Comparison of ENCODE assay signal across 21 mouse cellular contexts in the genomic region with DNA sequence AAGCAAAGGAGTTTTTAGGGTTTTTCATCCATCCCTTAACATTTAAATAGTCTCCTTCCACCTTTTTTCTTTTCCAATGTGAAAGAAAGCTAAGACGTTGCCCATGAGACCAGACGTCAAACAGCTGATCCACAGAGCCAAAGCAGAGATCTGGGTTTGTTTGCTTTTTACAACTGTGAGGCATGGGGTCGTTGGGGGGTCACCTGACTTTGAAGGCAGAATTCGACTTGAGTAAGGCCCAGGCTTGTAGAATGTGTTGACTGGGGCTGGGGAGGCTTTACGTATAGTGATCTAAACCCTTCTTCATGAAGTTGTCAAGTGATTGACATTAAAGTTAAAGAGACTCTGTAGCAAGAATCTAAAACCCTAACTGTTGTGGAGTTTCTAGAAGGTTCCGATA. TPM values are rescaled to one million over a fixed set of nuclear protein-coding genes. Genes with fewer than 3 reads are reported as not detected.
DNase-seq lines count a peak whose midpoint lies in the region; ATAC-seq and TF ChIP-seq lines count a peak whose summit lies in the region.
"Had no signal": no experiment of that assay in that cellular context is flagged by ENCODE, and none has a peak within 500 bp of the region (broad histone marks: within the 10 kb centered on the region; RNA-seq: fewer than 3 reads in every experiment).

No protein-coding gene starts in this region.

- TF ChIP-seq CTCF in kidney, adult 2 months (conservative IDR thresholded peaks at IDR 0.05; ENCODE audit: insufficient read depth, insufficient read length, low read depth, low read length), result no peak
- TF ChIP-seq CTCF in stomach, postnatal 0 days (IDR thresholded peaks at IDR 0.05; ENCODE audit: low read depth), result no peak
- no peak for TF ChIP-seq CTCF in small intestine, adult 2 months (IDR thresholded peaks at IDR 0.05; ENCODE audit: extremely low read depth, insufficient read length, insufficient replicate concordance, low read depth, low read length)

- peak; percentile 35 for DNase-seq in embryonic facial prominence, embryonic 11.5 days (ENCODE audit: low spot score)
- DNase-seq in embryonic facial prominence, embryonic 10.5 days (ENCODE audit: low spot score), result no peak
- DNase-seq in kidney, adult 2 months, result no peak
- DNase-seq in kidney, postnatal 4 days, result no peak
- no peak for DNase-seq in stomach, postnatal 0 days (ENCODE audit: low spot score)
- no peak for DNase-seq in urinary bladder, postnatal 14 days (ENCODE audit: low spot score)
- DNase-seq: adrenal gland, postnatal 14 days; cerebellum, adult 11-12 months; cerebellum, adult 9-10 months; cerebellum, postnatal 25 days; gastrocnemius, postnatal 10 days; heart, postnatal 10 days; heart, postnatal 4 days had no signal

- no peaks in the 10 kb centered on the region for H3K4me1 ChIP-seq in embryonic facial prominence, embryonic 11.5 days (ENCODE audit: control insufficient read depth, insufficient read depth, low read length)
- H3K4me1 ChIP-seq in embryonic facial prominence, embryonic 10.5 days, result no peaks in the 10 kb centered on the region
- peaks cover 2% of the 10 kb centered on the region; the same call in 1 of the 2 replicates for H3K4me1 ChIP-seq in kidney, adult 2 months (ENCODE audit: control insufficient read depth, insufficient read depth, low read length)
- peaks cover 3% of the 10 kb centered on the region for H3K4me1 ChIP-seq in stomach, embryonic 15.5 days
- no peaks in the 10 kb centered on the region for H3K4me1 ChIP-seq in stomach, postnatal 0 days (replicated peaks; ENCODE audit: control insufficient read depth, insufficient read depth)
- H3K4me1 ChIP-seq in small intestine, adult 2 months (ENCODE audit: control insufficient read depth, insufficient read depth, insufficient read length, low read length), result no peaks in the 10 kb centered on the region
- H3K4me1 ChIP-seq: embryonic facial prominence, embryonic 12.5 days; forebrain, embryonic 15.5 days; hindbrain, embryonic 12.5 days had no signal

- TF ChIP-seq EP300 in stomach, postnatal 0 days (optimal IDR thresholded peaks at IDR 0.05), result no peak

- H3K36me3 ChIP-seq in embryonic facial prominence, embryonic 11.5 days (replicated peaks; ENCODE audit: control insufficient read depth, insufficient read depth, low read depth, low read length), result no peaks in the 10 kb centered on the region
- H3K36me3 ChIP-seq in embryonic facial prominence, embryonic 10.5 days (replicated peaks), result no peaks in the 10 kb centered on the region
- no peaks in the 10 kb centered on the region for H3K36me3 ChIP-seq in kidney, adult 2 months (ENCODE audit: control insufficient read depth, insufficient read depth, low read length)
- no peaks in the 10 kb centered on the region for H3K36me3 ChIP-seq in stomach, embryonic 15.5 days
- no peaks in the 10 kb centered on the region for H3K36me3 ChIP-seq in stomach, postnatal 0 days (ENCODE audit: control insufficient read depth, insufficient read depth, low read length)
- no peaks in the 10 kb centered on the region for H3K36me3 ChIP-seq in small intestine, adult 2 months (ENCODE audit: control insufficient read depth, insufficient read depth, low read length)
- H3K36me3 ChIP-seq: embryonic facial prominence, embryonic 12.5 days; forebrain, embryonic 15.5 days; G1E; hindbrain, embryonic 12.5 days; intestine, embryonic 15.5 days had no signal

- no peak overlapping the region for H3K4me3 ChIP-seq in embryonic facial prominence, embryonic 11.5 days (ENCODE audit: low read depth, low read length)
- no peak overlapping the region for H3K4me3 ChIP-seq in embryonic facial prominence, embryonic 10.5 days
- H3K4me3 ChIP-seq in kidney, adult 2 months (ENCODE audit: insufficient read depth, low read depth, low read length), result no peak overlapping the region
- no peak overlapping the region for H3K4me3 ChIP-seq in stomach, embryonic 15.5 days (replicated peaks)
- H3K4me3 ChIP-seq in stomach, postnatal 0 days (ENCODE audit: low read depth, low read length), result no peak overlapping the region
- H3K4me3 ChIP-seq in small intestine, adult 2 months (ENCODE audit: low read depth, low read length), result no peak overlapping the region
- H3K4me3 ChIP-seq: embryonic facial prominence, embryonic 12.5 days; forebrain, embryonic 15.5 days; hindbrain, embryonic 12.5 days; intestine, embryonic 15.5 days had no signal

- H3K4me2 ChIP-seq in embryonic facial prominence, embryonic 11.5 days (ENCODE audit: low read depth, low read length), result no peak overlapping the region
- no peak overlapping the region for H3K4me2 ChIP-seq in stomach, embryonic 15.5 days
- no peak overlapping the region for H3K4me2 ChIP-seq in stomach, postnatal 0 days (replicated peaks; ENCODE audit: low read depth)
- H3K4me2 ChIP-seq: embryonic facial prominence, embryonic 12.5 days; forebrain, embryonic 15.5 days; hindbrain, embryonic 12.5 days; intestine, embryonic 15.5 days had no signal

- no peak for ATAC-seq in embryonic facial prominence, embryonic 11.5 days (replicated peaks; ENCODE audit: insufficient number of reproducible peaks, low FRiP score, low TSS enrichment, low read depth)
- no peak for ATAC-seq in stomach, embryonic 15.5 days (ENCODE audit: insufficient read depth, low FRiP score, low read depth)
- no peak for ATAC-seq in stomach, postnatal 0 days (ENCODE audit: low FRiP score, low TSS enrichment)
- ATAC-seq: forebrain, embryonic 15.5 days; hindbrain, embryonic 16.5 days had no signal

- no peak overlapping the region for H3K9ac ChIP-seq in embryonic facial prominence, embryonic 11.5 days (replicated peaks; ENCODE audit: low read length)
- H3K9ac ChIP-seq in stomach, embryonic 15.5 days, result no peak overlapping the region
- no peak overlapping the region for H3K9ac ChIP-seq in stomach, postnatal 0 days (ENCODE audit: low read length)
- H3K9ac ChIP-seq: embryonic facial prominence, embryonic 12.5 days; forebrain, embryonic 15.5 days; hindbrain, embryonic 12.5 days; intestine, embryonic 15.5 days had no signal

- no peaks in the 10 kb centered on the region for H3K27me3 ChIP-seq in embryonic facial prominence, embryonic 11.5 days (ENCODE audit: control insufficient read depth, insufficient read depth, low read length)
- no peaks in the 10 kb centered on the region for H3K27me3 ChIP-seq in embryonic facial prominence, embryonic 10.5 days (replicated peaks; ENCODE audit: low read depth, poor library complexity, severe bottlenecking)
- no peaks in the 10 kb centered on the region for H3K27me3 ChIP-seq in kidney, adult 2 months (replicated peaks; ENCODE audit: control insufficient read depth, insufficient read depth, low read length)
- no peaks in the 10 kb centered on the region for H3K27me3 ChIP-seq in stomach, embryonic 15.5 days (replicated peaks)
- H3K27me3 ChIP-seq in stomach, postnatal 0 days (ENCODE audit: control insufficient read depth, insufficient read depth, low read length), result no peaks in the 10 kb centered on the region; the same call in 1 of the 2 replicates
- no peaks in the 10 kb centered on the region for H3K27me3 ChIP-seq in small intestine, adult 2 months (ENCODE audit: control insufficient read depth, insufficient read depth, low read length)
- H3K27me3 ChIP-seq: embryonic facial prominence, embryonic 12.5 days; forebrain, embryonic 15.5 days; hindbrain, embryonic 12.5 days; intestine, embryonic 15.5 days had no signal

- no peaks in the 10 kb centered on the region for H3K9me3 ChIP-seq in embryonic facial prominence, embryonic 11.5 days (replicated peaks; ENCODE audit: control insufficient read depth, low read length)
- no peaks in the 10 kb centered on the region for H3K9me3 ChIP-seq in embryonic facial prominence, embryonic 10.5 days
- H3K9me3 ChIP-seq in stomach, embryonic 15.5 days, result no peaks in the 10 kb centered on the region
- no peaks in the 10 kb centered on the region for H3K9me3 ChIP-seq in stomach, postnatal 0 days (ENCODE audit: control insufficient read depth, low read length)
- H3K9me3 ChIP-seq: embryonic facial prominence, embryonic 12.5 days; forebrain, embryonic 15.5 days; G1E; hindbrain, embryonic 12.5 days; intestine, embryonic 15.5 days had no signal

- H3K27ac ChIP-seq in embryonic facial prominence, embryonic 11.5 days (replicated peaks; ENCODE audit: low read depth, low read length), result no peak overlapping the region
- no peak overlapping the region for H3K27ac ChIP-seq in embryonic facial prominence, embryonic 10.5 days (replicated peaks)
- H3K27ac ChIP-seq in kidney, adult 2 months (ENCODE audit: insufficient read depth, low read depth, low read length), result peak overlapping the region; percentile 11; the same call in 1 of the 2 replicates
- H3K27ac ChIP-seq in stomach, embryonic 15.5 days, result peak overlapping the region; percentile 14; the same call in 1 of the 2 replicates
- no peak overlapping the region for H3K27ac ChIP-seq in stomach, postnatal 0 days (replicated peaks)
- H3K27ac ChIP-seq in small intestine, adult 2 months (ENCODE audit: insufficient read depth, low read depth, low read length), result peak overlapping the region; percentile 31; the same call in 1 of the 2 replicates
- H3K27ac ChIP-seq: embryonic facial prominence, embryonic 12.5 days; forebrain, embryonic 15.5 days; hindbrain, embryonic 12.5 days had no signal

- 50% methylated on average over 6 of the region's 6 CpGs for WGBS in embryonic facial prominence, embryonic 11.5 days
- 51% methylated on average over 6 of the region's 6 CpGs for WGBS in embryonic facial prominence, embryonic 10.5 days
- 64% methylated on average over 6 of the region's 6 CpGs for WGBS in kidney, adult 2 months
- 40% methylated on average over 6 of the region's 6 CpGs for WGBS in stomach, embryonic 15.5 days
- 39% methylated on average over 6 of the region's 6 CpGs for WGBS in stomach, postnatal 0 days
- 70% methylated on average over 6 of the region's 6 CpGs for WGBS in small intestine, adult 2 months

- TF ChIP-seq POLR2A in kidney, adult 2 months (IDR thresholded peaks at IDR 0.05; ENCODE audit: low read depth, low read length), result no peak
- TF ChIP-seq POLR2A in small intestine, adult 2 months (IDR thresholded peaks at IDR 0.05; ENCODE audit: low read depth, low read length), result no peak

RNA-seq across cellular contexts. Expression of a gene that starts 48.0 kb away (rescaled TPM):
- 256 and 271 TPM in 2 replicates for polyA plus RNA-seq in embryonic facial prominence, embryonic 11.5 days (2014; fragmentation: Nextera tagmentation; extraction: Ambion mirVana)
- 229 and 238 TPM in 2 replicates for polyA plus RNA-seq in embryonic facial prominence, embryonic 10.5 days (2016; fragmentation: Nextera tagmentation; extraction: Ambion mirVana)
- 773 and 775 TPM in 2 replicates for polyA plus RNA-seq in kidney, adult 2 months (2012; rRNA removed)
- 436 and 440 TPM in 2 replicates for polyA plus RNA-seq in stomach, embryonic 15.5 days (2015; fragmentation: Nextera tagmentation; extraction: Ambion mirVana)
- 397 and 433 TPM in 2 replicates for polyA plus RNA-seq in stomach, postnatal 0 days (2015; fragmentation: Nextera tagmentation; extraction: Ambion mirVana)
- 561 and 627 TPM in 2 replicates for polyA plus RNA-seq in small intestine, adult 2 months (2012; rRNA removed)

RNA-seq across cellular contexts. Expression of a gene that starts 48.1 kb away (rescaled TPM):
- polyA plus RNA-seq in embryonic facial prominence, embryonic 11.5 days (2014; fragmentation: Nextera tagmentation; extraction: Ambion mirVana), result 44.3 and 47.4 TPM in 2 replicates
- polyA plus RNA-seq in embryonic facial prominence, embryonic 10.5 days (2016; fragmentation: Nextera tagmentation; extraction: Ambion mirVana), result 37.3 and 39.9 TPM in 2 replicates
- 74.5 and 75.8 TPM in 2 replicates for polyA plus RNA-seq in kidney, adult 2 months (2012; rRNA removed)
- polyA plus RNA-seq in stomach, embryonic 15.5 days (2015; fragmentation: Nextera tagmentation; extraction: Ambion mirVana), result 43.1 and 44.1 TPM in 2 replicates
- polyA plus RNA-seq in stomach, postnatal 0 days (2015; fragmentation: Nextera tagmentation; extraction: Ambion mirVana), result 40.2 and 45.7 TPM in 2 replicates
- polyA plus RNA-seq in small intestine, adult 2 months (2012; rRNA removed), result 35.2 and 53.6 TPM in 2 replicates

Comparison
In these comparisons a context has a peak if more than half of its experiments do, and no peak if none do; other contexts are left out.
1. H3K27ac ChIP-seq: peak in kidney, adult 2 months (single experiment), stomach, embryonic 15.5 days (single experiment) and small intestine, adult 2 months (single experiment); none in embryonic facial prominence, embryonic 11.5 days (single experiment), embryonic facial prominence, embryonic 10.5 days (single experiment) and stomach, postnatal 0 days (single experiment).